Mouse (Mus musculus) spleen, adult 2 months (tissue): Measurements from ENCODE around the gene Fam183b. TPM values are rescaled to one million over a fixed set of nuclear protein-coding genes. Genes with fewer than 3 reads are reported as not detected.
"Not testable (repeated sequence)": the region's sequence is repeated elsewhere in the genome, so short reads cannot be mapped to it uniquely, and the experiment has no call there.

Experiments
- DNase-seq, 2 experiments: peaks; one replicate each; pipeline versions ENCODE4 v3.0.0 to v3.0.0-alpha.2; 2012 to 2021; ENCODE audit warnings: low spot score in 2 of 2, low read depth in 1 of 2
- H3K27ac ChIP-seq: fragments of 200-500 bp; 2 replicates; pipeline ENCODE4 v1.5.1; 2012; ENCODE audit warnings: low read length, inconsistent platforms; ENCODE audit not compliant: insufficient read depth
- H3K27me3 ChIP-seq: fragments of 200-500 bp; 2 replicates; pipeline ENCODE4 v1.6.1; 2012; ENCODE audit warnings: mild to moderate bottlenecking, moderate library complexity, low read length, inconsistent platforms; ENCODE audit not compliant: control insufficient read depth, insufficient read depth
- H3K36me3 ChIP-seq: fragments of 200-500 bp; 2 replicates; pipeline ENCODE4 v1.6.1; 2012; ENCODE audit warnings: mild to moderate bottlenecking, low read length, inconsistent platforms; ENCODE audit not compliant: control insufficient read depth, insufficient read depth
- H3K4me1 ChIP-seq: fragments of 200-500 bp; 2 replicates; pipeline ENCODE4 v1.6.1; 2011; ENCODE audit warnings: inconsistent platforms; ENCODE audit not compliant: control insufficient read depth, insufficient read depth, insufficient read length
- H3K4me3 ChIP-seq: fragments of 200-500 bp; 2 replicates; pipeline ENCODE4 v1.5.1; 2011; ENCODE audit warnings: mild to moderate bottlenecking, inconsistent platforms; ENCODE audit not compliant: insufficient read depth, insufficient read length; ENCODE audit errors: extremely low read depth
- CTCF ChIP-seq: fragments of 200-500 bp; IDR thresholded peaks from 2 replicates; pipeline ENCODE4 v1.5.1; 2011; ENCODE audit warnings: mild to moderate bottlenecking, inconsistent platforms; ENCODE audit not compliant: insufficient read depth, insufficient read length, insufficient replicate concordance; ENCODE audit errors: extremely low read depth
- POLR2A ChIP-seq: fragments of 200-500 bp; IDR thresholded peaks from 2 replicates; pipeline ENCODE4 v1.6.1; 2011; ENCODE audit warnings: low read depth, low read length, inconsistent platforms
- WGBS: fragments of 180-500 bp; shearing (Covaris S2); methylation state at CpG from one replicate; pipeline ENCODE4 v1.1.7; 2018; 5-methylcytosine and 5-hydroxymethylcytosine counted together
- polyA plus RNA-seq: library from polyadenylated mRNA; depleted of rRNA; stranded (reverse); fragments of >200 nt; gene quantifications from 2 replicates; pipeline ENCODE4 v1.2.3, GENCODE M21; 2012

Gene Fam183b
- polyA plus RNA-seq, 1 experiment, result not detected

GRCm38 (mm10) chr11:58815676-58816075 lies 13.9 kb upstream of the Fam183b start:
- Histone ChIP-seq H3K27me3 (no peaks in the 10 kb centered on the region), H3K4me3 (no peak overlapping the region), H3K27ac (no peak overlapping the region), H3K36me3 (no peaks in the 10 kb centered on the region), H3K4me1 (no peaks in the 10 kb centered on the region)
- TF ChIP-seq CTCF (no peak), POLR2A (no peak)
- WGBS, result 80% methylated on average over 1 of the region's 1 CpGs
- no peak for DNase-seq

GRCm38 (mm10) chr11:58814700-58815099 lies 12.9 kb upstream of the Fam183b start, which contains the start of gene Olfr313:
Gene Olfr313 (plus strand): TSS chr11:58815000.
- H3K27me3 ChIP-seq, H3K4me1 ChIP-seq, H3K36me3 ChIP-seq, H3K27ac ChIP-seq, DNase-seq, H3K4me3 ChIP-seq: not testable (repeated sequence)
- 64% methylated on average over 1 of the region's 1 CpGs for WGBS

GRCm38 (mm10) chr11:58812001-58812400 lies 10.2 kb upstream of the Fam183b start:
- DNase-seq, result no peak
- Histone ChIP-seq H3K27me3 (no peaks in the 10 kb centered on the region), H3K36me3 (no peaks in the 10 kb centered on the region), H3K4me3 (no peak overlapping the region), H3K27ac (no peak overlapping the region), H3K4me1 (no peaks in the 10 kb centered on the region)
- TF ChIP-seq POLR2A (no peak), CTCF (no peak)
- WGBS, result 5% methylated on average over 1 of the region's 1 CpGs

- no peak for DNase-seq
- Histone ChIP-seq H3K27me3 (no peaks in the 10 kb centered on the region), H3K4me1 (no peaks in the 10 kb centered on the region), H3K27ac (no peak overlapping the region), H3K36me3 (no peaks in the 10 kb centered on the region), H3K4me3 (no peak overlapping the region)
- TF ChIP-seq CTCF, result no peak
- TF ChIP-seq POLR2A, result no peak
- 78% methylated on average over 2 of the region's 2 CpGs for WGBS
These were observed 2.6 kb upstream of the Fam183b start for GRCm38 (mm10) chr11:58804393-58804792.

GRCm38 (mm10) chr11:58803871-58804270 lies 2.1 kb upstream of the Fam183b start:
- no peaks in the 10 kb centered on the region for H3K4me1 ChIP-seq
- H3K36me3 ChIP-seq, result no peaks in the 10 kb centered on the region
- 79% methylated on average over 4 of the region's 4 CpGs for WGBS
- H3K27me3 ChIP-seq, result no peaks in the 10 kb centered on the region
- TF ChIP-seq CTCF, result no peak
- no peak for TF ChIP-seq POLR2A
- H3K27ac ChIP-seq, result no peak overlapping the region
- no peak for DNase-seq
- H3K4me3 ChIP-seq, result no peak overlapping the region

- H3K36me3 ChIP-seq, result no peaks in the 10 kb centered on the region
- no peak overlapping the region for H3K27ac ChIP-seq
- 55% methylated on average over 5 of the region's 5 CpGs for WGBS
- H3K4me3 ChIP-seq, result no peak overlapping the region
- no peaks in the 10 kb centered on the region for H3K27me3 ChIP-seq
- no peaks in the 10 kb centered on the region for H3K4me1 ChIP-seq
- no peak for TF ChIP-seq POLR2A
- TF ChIP-seq CTCF, result no peak
- DNase-seq, result no peak
These were observed 2.0 kb downstream of the Fam183b start for GRCm38 (mm10) chr11:58799747-58800146.

GRCm38 (mm10) chr11:58796850-58797249 lies 4.9 kb downstream of the Fam183b start:
- H3K4me3 ChIP-seq, result no peak overlapping the region
- H3K36me3 ChIP-seq, result no peaks in the 10 kb centered on the region
- TF ChIP-seq POLR2A (no peak), CTCF (no peak)
- 86% methylated on average over 7 of the region's 7 CpGs for WGBS
- no peaks in the 10 kb centered on the region for H3K4me1 ChIP-seq
- no peak for DNase-seq
- no peak overlapping the region for H3K27ac ChIP-seq
- H3K27me3 ChIP-seq, result no peaks in the 10 kb centered on the region
